Mouse (Mus musculus) hindbrain, postnatal 0 days (tissue): ENCODE results near the gene Cyb5r4. TPM values are rescaled to one million over a fixed set of nuclear protein-coding genes. Genes with fewer than 3 reads are reported as not detected.

Experiments
- ATAC-seq: fragments of 200-750 bp; cut with Nextera tagmentation; 2 replicates; pipeline ENCODE4 v1.8.0; 2017; ENCODE audit warnings: mild to moderate bottlenecking, moderate TSS enrichment, moderate library complexity
- DNase-seq: peaks from one replicate; pipeline ENCODE4 v3.0.0-alpha.2; 2015; ENCODE audit warnings: low spot score
- H3K27ac ChIP-seq: fragments of 300-500 bp; sonication (generic); 2 replicates; pipeline ENCODE4 v1.5.1; 2014; ENCODE audit warnings: mild to moderate bottlenecking
- H3K27me3 ChIP-seq: fragments of 300-500 bp; sonication (generic); 2 replicates; pipeline ENCODE4 v1.6.1; 2014; ENCODE audit warnings: low read length, mixed read lengths; ENCODE audit not compliant: insufficient read depth
- H3K36me3 ChIP-seq: fragments of 300-500 bp; sonication (generic); 2 replicates; pipeline ENCODE4 v1.6.1; 2014; ENCODE audit warnings: low read length, mixed read lengths; ENCODE audit not compliant: insufficient read depth
- H3K4me1 ChIP-seq: fragments of 300-500 bp; sonication (generic); 2 replicates; pipeline ENCODE4 v1.6.1; 2014; ENCODE audit warnings: antibody characterized with exemption, low read length, mixed read lengths; ENCODE audit not compliant: insufficient read depth
- H3K4me2 ChIP-seq: fragments of 300-500 bp; sonication (generic); 2 replicates; pipeline ENCODE4 v1.6.1; 2014; ENCODE audit warnings: low read depth, mild to moderate bottlenecking, low read length, moderate library complexity, mixed read lengths
- H3K4me3 ChIP-seq: fragments of 300-500 bp; sonication (generic); 2 replicates; pipeline ENCODE4 v1.5.1; 2014; ENCODE audit warnings: low read length
- H3K9ac ChIP-seq: fragments of 300-500 bp; sonication (generic); replicated peaks from 2 replicates; pipeline ENCODE4 v1.6.1; 2014; ENCODE audit warnings: mild to moderate bottlenecking, low read length, moderate library complexity, mixed read lengths
- H3K9me3 ChIP-seq: fragments of 300-500 bp; sonication (generic); 2 replicates; pipeline ENCODE4 v1.6.1; 2016; ENCODE audit warnings: low read length, mixed read lengths
- CTCF ChIP-seq: IDR thresholded peaks from 2 replicates; pipeline ENCODE4 v1.5.1; 2016; ENCODE audit warnings: antibody characterized with exemption, control low read depth, low read depth
- WGBS: fragments of 180-500 bp; shearing (Covaris S2); extraction: QIAGEN DNeasy Blood & Tissue Kit; methylation state at CpG from one replicate; pipeline ENCODE4 v1.1.7; 2014; 5-methylcytosine and 5-hydroxymethylcytosine counted together
- polyA plus RNA-seq: library from polyadenylated mRNA; unstranded; fragments of >200 nt; fragmentation: Nextera tagmentation; extraction: Ambion mirVana; gene quantifications from 2 replicates; pipeline ENCODE4 v1.2.1, GENCODE M21; 2015
- total RNA-seq: library from RNA; depleted of rRNA; stranded (reverse); fragments of >200 nt; gene quantifications from 2 replicates; pipeline ENCODE4 v1.2.3, GENCODE M21; 2014

Cyb5r4 gene
- total and polyA plus RNA-seq, 2 experiments from 2014 or later, result 25.1 to 42.2 TPM

DNA sequence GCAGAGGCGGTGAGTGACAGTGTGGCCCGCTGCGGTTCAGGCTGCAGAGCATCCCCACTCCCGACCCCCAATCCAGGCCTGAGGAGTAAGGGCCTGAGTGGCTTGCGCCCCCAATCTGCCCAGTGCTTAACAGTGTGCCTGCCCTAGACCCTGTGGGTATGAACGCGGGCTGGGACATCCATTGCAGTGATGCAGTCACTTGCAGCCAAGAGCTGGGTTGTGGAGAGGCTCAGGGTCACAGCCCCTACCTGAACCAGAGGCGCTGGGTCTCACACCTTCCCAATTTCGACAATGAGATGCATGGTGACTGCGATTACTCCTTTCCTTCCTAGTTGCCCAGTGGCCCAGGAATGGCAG lies 5.9 kb upstream of the Cyb5r4 start:
- H3K27ac ChIP-seq, result peak overlapping the region; percentile 65; the same call in 1 of the 2 replicates
- H3K4me3 ChIP-seq, result peak overlapping the region; percentile 58
- H3K36me3 ChIP-seq, result no peaks in the 10 kb centered on the region
- H3K9me3 ChIP-seq, result no peaks in the 10 kb centered on the region
- peak; percentile 76 for ATAC-seq
- no peak for TF ChIP-seq CTCF
- H3K4me2 ChIP-seq, result peak overlapping the region; percentile 71
- H3K9ac ChIP-seq, result peak overlapping the region; percentile 64
- 3% methylated on average over 10 of the region's 10 CpGs for WGBS
- no peaks in the 10 kb centered on the region for H3K27me3 ChIP-seq
- H3K4me1 ChIP-seq, result no peaks in the 10 kb centered on the region
- peak; percentile 36 for DNase-seq

- DNase-seq, result no peak
- ATAC-seq, result no peak
- no peak overlapping the region for H3K9ac ChIP-seq
- H3K4me3 ChIP-seq, result no peak overlapping the region
- H3K4me1 ChIP-seq, result peaks cover 12% of the 10 kb centered on the region; the same call in 1 of the 2 replicates
- H3K27ac ChIP-seq, result no peak overlapping the region
- TF ChIP-seq CTCF, result no peak
- no peaks in the 10 kb centered on the region for H3K9me3 ChIP-seq
- no peaks in the 10 kb centered on the region for H3K27me3 ChIP-seq
- no peak overlapping the region for H3K4me2 ChIP-seq
- WGBS, result 84% methylated on average over 6 of the region's 6 CpGs
- no peaks in the 10 kb centered on the region for H3K36me3 ChIP-seq
These were observed 4.0 kb downstream of the Cyb5r4 start for GRCm38 (mm10) chr9:87025764-87026163.

DNA sequence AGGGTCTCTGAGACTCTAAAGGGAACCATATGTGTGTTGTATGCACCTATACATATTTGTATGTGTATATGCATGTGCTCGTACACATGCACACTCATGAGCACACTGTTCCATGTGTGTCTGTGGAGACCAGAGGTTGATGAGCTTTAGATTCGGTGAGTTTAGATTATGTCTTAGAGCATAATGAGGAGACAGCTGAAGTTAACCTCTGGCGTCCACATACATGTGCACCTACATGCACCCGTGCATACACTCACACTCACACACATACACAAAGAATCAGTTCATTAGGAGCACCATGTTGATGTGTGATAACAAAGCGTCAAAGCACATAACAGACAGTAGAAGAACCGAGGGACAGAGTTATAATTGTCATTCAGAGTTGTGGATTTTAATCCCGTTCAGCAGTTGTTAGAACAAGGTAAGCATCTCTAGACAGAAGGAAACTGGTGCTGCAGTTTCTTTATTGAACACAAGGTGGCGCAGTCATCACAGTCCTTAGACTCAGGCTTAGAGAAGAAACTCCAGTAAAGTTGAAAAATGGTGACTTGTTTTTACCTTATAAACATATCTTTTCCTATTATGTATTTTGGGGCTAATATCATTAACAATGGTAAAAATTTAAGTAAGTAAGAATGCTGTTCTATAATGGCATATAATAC lies 5.7 kb downstream of the Cyb5r4 start:
- 0 out of 2 replicates have a peak, but pooled peaks cover 3% of the 10 kb centered on the region for H3K36me3 ChIP-seq
- TF ChIP-seq CTCF, result peak; percentile 92
- no peaks in the 10 kb centered on the region for H3K9me3 ChIP-seq
- H3K4me2 ChIP-seq, result no peak overlapping the region
- H3K27me3 ChIP-seq, result no peaks in the 10 kb centered on the region
- ATAC-seq (peak; percentile 74), DNase-seq (peak; percentile 83)
- H3K4me1 ChIP-seq, result peaks cover 9% of the 10 kb centered on the region; the same call in 1 of the 2 replicates
- 41% methylated on average over 8 of the region's 8 CpGs for WGBS
- H3K9ac ChIP-seq, result no peak overlapping the region
- no peak overlapping the region for H3K27ac ChIP-seq
- no peak overlapping the region for H3K4me3 ChIP-seq

- TF ChIP-seq CTCF, result no peak
- H3K27me3 ChIP-seq, result no peaks in the 10 kb centered on the region
These were observed 10.4 kb downstream of the Cyb5r4 start for GRCm38 (mm10) chr9:87032196-87032595.

DNA sequence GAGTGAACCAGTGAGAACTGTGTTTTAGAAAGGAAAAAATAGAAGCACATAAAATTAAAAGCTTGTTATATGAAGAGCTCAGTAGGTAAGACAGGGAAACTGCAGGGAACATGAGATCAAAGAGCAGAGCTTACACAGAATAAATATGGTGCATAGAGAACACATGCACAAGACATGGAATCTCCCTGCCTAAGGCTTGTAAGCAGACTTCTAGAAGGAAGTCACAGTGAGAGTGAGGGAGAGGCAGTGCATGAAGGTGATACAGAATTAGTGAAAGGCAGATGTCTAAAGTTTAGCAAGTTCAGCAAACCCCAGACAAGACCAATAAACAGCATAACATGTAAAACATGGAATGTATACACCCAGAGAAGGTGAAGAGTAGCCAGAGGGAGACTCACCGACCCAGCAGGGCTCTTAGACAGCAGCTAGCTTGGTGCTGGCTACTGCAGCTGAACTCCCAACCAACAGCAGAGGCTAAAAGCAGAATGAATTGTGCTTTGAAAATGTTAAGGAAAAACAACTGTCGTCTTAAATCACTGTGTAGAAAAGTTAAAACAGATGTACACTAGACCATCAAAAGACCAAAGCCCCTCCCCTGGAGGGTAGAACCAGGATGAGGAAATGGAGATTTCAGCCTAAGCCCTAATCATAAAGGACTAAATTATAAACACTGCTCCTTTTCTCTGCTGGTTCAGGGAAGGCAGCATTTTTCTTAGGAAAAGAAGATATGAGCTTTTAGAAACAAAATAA lies 13.2 kb downstream of the Cyb5r4 start:
- no peak for DNase-seq

More at GRCm38 (mm10) chr9:87032196-87032595, 10.4 kb downstream of the Cyb5r4 start:
- DNase-seq (no peak), ATAC-seq (no peak)
- Histone ChIP-seq H3K4me1 (no peaks in the 10 kb centered on the region), H3K4me2 (no peak overlapping the region), H3K9ac (no peak overlapping the region), H3K9me3 (no peaks in the 10 kb centered on the region), H3K4me3 (no peak overlapping the region), H3K27ac (no peak overlapping the region), H3K36me3 (0 out of 2 replicates have a peak, but pooled peaks cover 8% of the 10 kb centered on the region)
- WGBS, result 85% methylated on average over 4 of the region's 4 CpGs

GRCm38 (mm10) chr9:87049425-87049824 lies 27.6 kb downstream of the Cyb5r4 start:
- Histone ChIP-seq H3K9me3 (no peaks in the 10 kb centered on the region), H3K27ac (no peak overlapping the region), H3K4me3 (no peak overlapping the region), H3K9ac (no peak overlapping the region), H3K4me1 (no peaks in the 10 kb centered on the region), H3K27me3 (no peaks in the 10 kb centered on the region), H3K4me2 (no peak overlapping the region), H3K36me3 (peaks cover 7% of the 10 kb centered on the region; the same call in 1 of the 2 replicates)
- WGBS, result 53% methylated on average over 4 of the region's 4 CpGs
- no peak for TF ChIP-seq CTCF
- no peak for ATAC-seq
- DNase-seq, result peak; percentile 11

More for the DNA sequence above, 13.2 kb downstream of the Cyb5r4 start:
- H3K27me3 ChIP-seq, result no peaks in the 10 kb centered on the region
- no peak for TF ChIP-seq CTCF
- WGBS, result 82% methylated on average over 2 of the region's 2 CpGs
- no peak overlapping the region for H3K27ac ChIP-seq
- no peak for ATAC-seq
- no peaks in the 10 kb centered on the region for H3K4me1 ChIP-seq
- H3K9ac ChIP-seq, result no peak overlapping the region
- no peaks in the 10 kb centered on the region for H3K9me3 ChIP-seq
- no peak overlapping the region for H3K4me2 ChIP-seq
- H3K4me3 ChIP-seq, result no peak overlapping the region
- 0 out of 2 replicates have a peak, but pooled peaks cover 8% of the 10 kb centered on the region for H3K36me3 ChIP-seq
